Mouse (Mus musculus) gastrocnemius, adult 2 months (tissue): Measurements from ENCODE around the gene Zfp85. TPM values are rescaled to one million over a fixed set of nuclear protein-coding genes. Genes with fewer than 3 reads are reported as not detected.
"Not testable (repeated sequence)": the region's sequence is repeated elsewhere in the genome, so short reads cannot be mapped to it uniquely, and the experiment has no call there.

Experiments
- DNase-seq: peaks from one replicate; pipeline ENCODE4 v3.0.0; 2022
- H3K27ac ChIP-seq: fragments of 200-600 bp; 2 replicates; pipeline ENCODE4 v1.8.1; 2022; ENCODE audit warnings: mild to moderate bottlenecking
- H3K4me3 ChIP-seq: fragments of 200-600 bp; 2 replicates; pipeline ENCODE4 v1.8.1; 2022; ENCODE audit warnings: mild to moderate bottlenecking, moderate library complexity
- CTCF ChIP-seq: fragments of 200-600 bp; IDR thresholded peaks from 2 replicates; pipeline ENCODE4 v1.8.1; 2022; ENCODE audit warnings: antibody characterized with exemption, mild to moderate bottlenecking, moderate library complexity
- intact Hi-C: fragments of 180-260 bp; cut with DNase I; formaldehyde crosslinking; loops from one replicate; pipeline ENCODE4 v1.15.1; 2025
- long read RNA-seq, 2 experiments: library from polyadenylated mRNA; stranded (forward); transcript quantifications; one replicate each; pipeline ENCODE4 v2.0.0; 2021
- total RNA-seq, 2 experiments: library from RNA; stranded (reverse); gene quantifications; 2 replicates each; pipeline ENCODE4 v1.2.3; 2021

The Zfp85 gene
- total RNA-seq = 1 to 10 TPM; 1.6 TPM
- long read RNA-seq, experiment 1, partial matches to known transcripts = 0 of 1 reads
- long read RNA-seq, experiment 1, other reads (novel, unspliced or antisense) = 1 of 1 reads
- long read RNA-seq, experiment 2, partial matches to known transcripts = 0 of 1 reads
- long read RNA-seq, experiment 2, other reads (novel, unspliced or antisense) = 0 of 1 reads

- Histone ChIP-seq H3K27ac (peak within 1 kb of the TSS; percentile 81), H3K4me3 (peak within 1 kb of the TSS; percentile 79)
- TF ChIP-seq CTCF = no peak
- intact Hi-C loops = loop anchor here (10.0 kb wide), 1 partner anchor 60 kb away; the partner anchor contains the start of gene Zfp273
- DNase-seq = peak; percentile 68
Measured at GRCm38 (mm10) chr13:67754333-67755306, at the start of gene Zfp85. Gene Zfp85 (minus strand): TSS chr13:67755228.

- H3K27ac ChIP-seq, H3K4me3 ChIP-seq, intact Hi-C loops, DNase-seq: not testable (repeated sequence)
Measured at GRCm38 (mm10) chr13:67799151-67799550, 44.1 kb upstream of the Zfp85 start.

DNA sequence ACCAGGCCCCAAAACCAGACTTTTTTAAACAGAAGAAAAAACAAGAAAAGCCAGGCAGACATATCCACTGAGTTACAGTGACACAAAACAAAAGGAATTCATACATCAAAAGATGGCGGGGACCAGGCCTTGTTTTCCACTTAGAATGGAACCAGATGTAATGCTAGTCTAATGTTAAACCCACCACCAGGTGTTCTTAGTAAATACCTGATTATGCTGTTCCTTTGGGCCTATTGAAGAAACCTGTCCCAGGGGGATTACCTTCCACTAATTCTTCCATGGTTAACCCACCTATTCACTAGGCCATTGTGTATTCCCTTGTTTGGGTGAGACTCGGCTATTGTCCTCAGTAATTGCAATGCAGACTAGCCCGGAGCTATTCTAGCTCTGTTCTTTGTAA, 43.6 kb upstream of the Zfp85 start:
- intact Hi-C loops = no loop called here

DNA sequence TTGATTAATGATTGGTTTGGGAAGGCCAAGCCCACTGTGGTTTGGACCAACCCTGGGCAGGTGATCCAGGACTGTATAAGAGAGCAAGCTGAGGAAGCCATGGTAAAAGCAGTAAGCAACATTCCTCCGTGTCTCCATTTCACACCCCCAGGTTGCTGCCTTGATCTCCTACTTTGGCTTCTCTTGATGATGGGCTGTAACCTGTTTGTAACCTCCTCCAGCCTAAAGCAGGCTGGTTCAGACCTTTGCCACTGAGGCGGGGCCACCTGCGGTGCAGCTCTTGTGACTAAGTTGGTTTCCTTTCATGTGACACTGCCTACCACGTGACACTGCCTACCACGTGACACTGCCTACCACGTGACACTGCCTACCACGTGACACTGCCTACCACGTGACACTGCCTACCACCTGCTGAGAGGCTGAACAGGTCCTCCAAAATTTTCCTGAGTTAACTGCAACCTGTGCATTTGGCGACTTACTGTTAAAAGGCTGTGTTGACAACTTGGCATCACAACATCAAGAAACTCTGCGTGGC, 37.0 kb upstream of the Zfp85 start:
- Histone ChIP-seq H3K4me3 (no peak overlapping the region), H3K27ac (no peak overlapping the region)
- TF ChIP-seq CTCF = no peak
- DNase-seq = no peak
- intact Hi-C loops = no loop called here

More for the DNA sequence above, 43.6 kb upstream of the Zfp85 start:
- no peak for TF ChIP-seq CTCF
- DNase-seq = no peak
- Histone ChIP-seq H3K4me3 (no peak overlapping the region), H3K27ac (no peak overlapping the region)

DNA sequence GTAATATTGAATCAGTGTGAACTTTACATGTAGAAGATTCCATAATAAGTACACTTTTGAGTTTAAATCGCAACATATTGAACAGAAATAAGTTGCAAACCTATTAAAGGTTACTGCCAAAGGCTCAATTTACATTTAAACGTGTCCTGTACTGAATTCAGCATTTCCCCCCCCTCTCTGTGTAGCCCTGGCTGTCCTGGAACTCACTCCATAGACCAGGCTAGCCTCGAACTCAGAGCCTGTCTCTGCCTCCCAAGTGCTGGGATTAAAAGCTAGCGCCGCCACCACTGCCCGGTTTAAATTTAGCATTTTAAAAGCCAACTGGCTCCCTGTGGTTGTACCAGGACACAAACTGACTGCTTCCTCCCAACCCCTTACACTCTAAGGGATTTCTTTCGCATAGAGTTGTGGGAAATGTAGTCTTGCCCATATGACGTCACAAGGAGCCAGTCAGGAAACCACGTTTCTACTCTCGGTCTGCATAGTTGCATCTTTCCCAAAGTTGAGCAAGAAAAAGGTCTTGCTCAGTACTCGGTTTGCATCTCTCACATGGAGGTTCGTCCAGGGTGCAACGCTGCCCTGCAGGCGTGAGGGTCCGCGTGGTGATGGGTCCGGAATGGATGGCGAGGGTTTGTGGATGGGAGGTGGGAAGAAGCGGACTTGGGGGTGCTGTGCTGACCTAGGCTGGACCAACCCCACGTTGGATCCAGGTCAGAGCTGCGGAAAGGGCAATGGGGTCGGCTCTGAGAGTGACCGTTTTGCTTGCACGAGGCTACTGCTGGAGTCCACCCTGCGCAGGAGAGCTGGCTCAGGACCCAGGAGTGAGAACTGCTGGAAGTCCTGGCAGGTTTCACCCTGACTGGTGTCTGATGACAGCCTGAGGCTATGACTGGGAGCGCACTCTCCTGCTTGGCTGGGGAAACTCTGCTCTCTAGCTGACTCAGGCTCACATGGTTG, 24.5 kb upstream of the Zfp85 start, which contains the start of gene Zfp493:
Zfp493 (plus strand) TSS at position 429 of the 957 bp plus-strand sequence.
- peak within 1 kb of the TSS; percentile 95 for H3K27ac ChIP-seq
- no peak for TF ChIP-seq CTCF
- intact Hi-C loops = no loop called here

DNA sequence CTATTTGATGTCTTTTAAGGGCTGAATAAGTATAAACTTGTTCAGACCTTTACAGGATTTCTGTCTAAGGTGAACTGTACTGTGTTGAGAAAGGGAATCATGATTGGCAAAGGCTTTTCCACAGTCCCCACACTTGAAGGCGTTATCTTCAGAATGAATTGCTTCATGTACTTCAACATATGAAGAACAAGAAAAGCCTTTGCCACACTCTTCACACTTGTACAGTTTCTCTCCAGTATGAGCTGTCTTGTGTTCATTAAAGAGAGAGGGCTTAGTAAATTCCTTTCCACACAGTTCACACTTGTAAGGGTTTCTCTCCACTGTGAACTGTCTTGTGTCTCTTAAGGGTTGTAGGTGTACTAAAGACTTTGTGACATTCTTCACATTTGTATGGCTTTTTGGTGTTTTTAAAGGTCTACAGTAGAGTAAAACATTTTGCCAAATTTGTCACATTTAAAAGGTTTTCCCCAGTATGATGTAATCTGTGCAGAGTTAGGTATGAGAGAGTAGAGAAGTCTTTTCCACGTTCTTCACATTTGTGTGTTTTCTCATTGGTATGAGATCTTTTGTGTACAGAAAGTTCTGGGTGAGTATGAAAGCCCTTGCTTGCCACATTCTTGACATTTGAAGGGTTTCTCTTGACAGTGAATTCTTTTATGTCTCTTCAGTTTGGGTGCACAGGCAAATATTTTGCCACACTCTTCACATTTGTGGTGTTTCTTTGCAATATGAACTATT, 8.2 kb upstream of the Zfp85 start:
- no peak for DNase-seq
- no peak for TF ChIP-seq CTCF
- Histone ChIP-seq H3K27ac (no peak overlapping the region), H3K4me3 (no peak overlapping the region)
- intact Hi-C loops = no loop called here

More for the DNA sequence above, 24.5 kb upstream of the Zfp85 start, which contains the start of gene Zfp493:
- peak; percentile 85 for DNase-seq
- H3K4me3 ChIP-seq = peak within 1 kb of the TSS; percentile 94

GRCm38 (mm10) chr13:67759966-67760365, 4.9 kb upstream of the Zfp85 start:
- DNase-seq = no peak
- intact Hi-C loops = loop anchor here (10.0 kb wide), 1 partner anchor 55 kb away; the partner anchor contains the start of gene Zfp273
- H3K4me3 ChIP-seq = no peak overlapping the region
- H3K27ac ChIP-seq = no peak overlapping the region
- no peak for TF ChIP-seq CTCF

- no peak for TF ChIP-seq CTCF
- Histone ChIP-seq H3K27ac (no peak overlapping the region), H3K4me3 (no peak overlapping the region)
- no peak for DNase-seq
- intact Hi-C loops = loop anchor here (10.0 kb wide), 1 partner anchor 59 kb away; the partner anchor contains the start of gene Zfp273
Measured at GRCm38 (mm10) chr13:67755761-67756160, 733 bp upstream of the Zfp85 start.

GRCm38 (mm10) chr13:67743896-67744295, 11.1 kb downstream of the Zfp85 start:
- DNase-seq = no peak
- intact Hi-C loops = no loop called here
- Histone ChIP-seq H3K4me3 (no peak overlapping the region), H3K27ac (no peak overlapping the region)
- no peak for TF ChIP-seq CTCF

DNA sequence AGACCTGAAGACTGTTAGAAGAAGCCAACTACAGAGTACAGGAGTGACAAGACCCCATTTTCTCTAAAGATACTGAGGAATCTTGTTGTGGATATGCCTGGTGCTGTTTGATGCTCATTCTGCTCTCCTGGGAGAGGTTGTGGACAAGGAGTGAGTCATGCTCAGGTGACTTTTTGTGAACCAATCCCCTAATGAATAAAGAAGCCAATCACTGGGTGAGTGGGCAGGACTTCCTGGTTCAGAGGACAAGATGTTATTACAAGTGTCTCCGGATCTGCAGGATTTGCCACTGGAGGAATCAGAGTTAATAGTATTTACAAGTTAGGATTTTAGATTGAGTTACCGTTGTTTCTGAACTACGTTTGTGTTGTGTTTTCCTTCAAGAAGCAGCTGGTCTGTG, 12.1 kb downstream of the Zfp85 start:
- no peak for TF ChIP-seq CTCF
- intact Hi-C loops = no loop called here
- no peak overlapping the region for H3K4me3 ChIP-seq

GRCm38 (mm10) chr13:67734391-67734790, 20.6 kb downstream of the Zfp85 start:
- H3K4me3 ChIP-seq, DNase-seq, H3K27ac ChIP-seq, intact Hi-C loops: not testable (repeated sequence)

More for the DNA sequence above, 12.1 kb downstream of the Zfp85 start:
- no peak for DNase-seq
- H3K27ac ChIP-seq = no peak overlapping the region
